Mouse (Mus musculus) limb, embryonic 15.5 days (tissue): ENCODE measurements around the gene Vps52. TPM values are rescaled to one million over a fixed set of nuclear protein-coding genes. Genes with fewer than 3 reads are reported as not detected.
A peak's percentile ranks its signal among the peaks of the same experiment; 100 is the strongest.

ENCODE experiments used
- ATAC-seq: fragments of 200-750 bp; cut with Nextera tagmentation; 2 replicates; pipeline ENCODE4 v1.8.0; 2017; ENCODE audit warnings: low read depth, moderate TSS enrichment; ENCODE audit not compliant: insufficient number of reproducible peaks, low FRiP score, low TSS enrichment
- H3K27ac ChIP-seq: fragments of 300-500 bp; sonication (generic); 2 replicates; pipeline ENCODE4 v1.5.1; 2015; ENCODE audit warnings: moderate library complexity, mild to moderate bottlenecking, inconsistent platforms
- H3K27me3 ChIP-seq: fragments of 300-500 bp; sonication (generic); 2 replicates; pipeline ENCODE4 v1.6.1; 2015; ENCODE audit warnings: inconsistent platforms
- H3K36me3 ChIP-seq: fragments of 300-500 bp; sonication (generic); 2 replicates; pipeline ENCODE4 v1.6.1; 2015; ENCODE audit warnings: inconsistent platforms
- H3K4me1 ChIP-seq: fragments of 300-500 bp; sonication (generic); 2 replicates; pipeline ENCODE4 v1.6.1; 2015; ENCODE audit warnings: inconsistent platforms
- H3K4me2 ChIP-seq: fragments of 300-500 bp; sonication (generic); 2 replicates; pipeline ENCODE4 v1.6.1; 2015; ENCODE audit warnings: mild to moderate bottlenecking, inconsistent platforms
- H3K4me3 ChIP-seq: fragments of 300-500 bp; sonication (generic); 2 replicates; pipeline ENCODE4 v1.5.1; 2015; ENCODE audit warnings: mild to moderate bottlenecking, inconsistent platforms
- H3K9ac ChIP-seq: fragments of 300-500 bp; sonication (generic); 2 replicates; pipeline ENCODE4 v1.6.1; 2015; ENCODE audit warnings: inconsistent platforms
- H3K9me3 ChIP-seq: fragments of 300-500 bp; sonication (generic); 2 replicates; pipeline ENCODE4 v1.6.1; 2016; ENCODE audit warnings: inconsistent platforms
- WGBS: fragments of 180-500 bp; shearing (Covaris S2); methylation state at CpG from one replicate; pipeline ENCODE4 v1.1.7; 2015; 5-methylcytosine and 5-hydroxymethylcytosine counted together
- polyA plus RNA-seq: library from polyadenylated mRNA; unstranded; fragments of >200 nt; fragmentation: Nextera tagmentation; extraction: Ambion mirVana; gene quantifications from 2 replicates; pipeline ENCODE4 v1.2.1, GENCODE M21; 2015

Vps52 gene
- polyA plus RNA-seq, 1 experiment from 2014 or later: 46.5 TPM

DNA sequence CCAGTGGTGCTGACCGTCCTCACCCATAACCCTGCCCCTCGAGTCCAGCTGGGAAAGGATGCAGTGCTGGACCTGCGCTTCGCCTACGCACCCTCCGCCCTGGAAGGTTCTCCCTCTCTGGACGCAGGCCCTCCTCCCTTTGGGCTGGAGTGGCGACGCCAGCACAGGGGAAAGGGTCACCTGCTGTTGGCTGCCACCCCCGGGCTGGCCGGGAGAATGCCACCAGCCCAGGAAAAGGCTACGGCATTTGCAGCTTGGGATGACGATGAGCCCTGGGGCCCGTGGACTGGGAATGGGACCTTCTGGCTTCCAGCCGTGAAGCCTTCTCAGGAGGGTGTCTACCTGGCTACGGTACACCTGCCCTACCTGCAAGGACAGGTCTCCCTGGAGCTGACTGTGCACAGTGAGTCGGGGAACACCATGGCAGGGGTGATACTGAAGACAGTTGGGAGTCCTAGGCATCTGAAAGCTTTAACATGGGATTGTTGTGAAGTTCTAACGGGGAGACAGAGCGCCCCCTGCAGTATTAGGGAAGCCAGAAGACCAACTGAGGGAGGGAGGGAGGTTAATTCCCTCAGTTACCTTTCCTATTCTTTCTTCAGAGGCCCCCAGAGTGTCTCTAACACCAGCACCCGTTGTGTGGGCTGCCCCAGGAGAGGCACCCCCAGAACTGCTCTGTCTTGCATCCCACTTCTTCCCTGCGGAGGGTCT is 30.1 kb upstream of the Vps52 start:
- Histone ChIP-seq H3K4me2 (no peak overlapping the region), H3K27ac (no peak overlapping the region), H3K36me3 (peaks cover 22% of the 10 kb centered on the region), H3K9ac (no peak overlapping the region), H3K4me1 (peaks cover 26% of the 10 kb centered on the region), H3K27me3 (no peaks in the 10 kb centered on the region), H3K9me3 (no peaks in the 10 kb centered on the region), H3K4me3 (no peak overlapping the region)
- WGBS: 82% methylated on average over 21 of the region's 21 CpGs
- no peak for ATAC-seq

DNA sequence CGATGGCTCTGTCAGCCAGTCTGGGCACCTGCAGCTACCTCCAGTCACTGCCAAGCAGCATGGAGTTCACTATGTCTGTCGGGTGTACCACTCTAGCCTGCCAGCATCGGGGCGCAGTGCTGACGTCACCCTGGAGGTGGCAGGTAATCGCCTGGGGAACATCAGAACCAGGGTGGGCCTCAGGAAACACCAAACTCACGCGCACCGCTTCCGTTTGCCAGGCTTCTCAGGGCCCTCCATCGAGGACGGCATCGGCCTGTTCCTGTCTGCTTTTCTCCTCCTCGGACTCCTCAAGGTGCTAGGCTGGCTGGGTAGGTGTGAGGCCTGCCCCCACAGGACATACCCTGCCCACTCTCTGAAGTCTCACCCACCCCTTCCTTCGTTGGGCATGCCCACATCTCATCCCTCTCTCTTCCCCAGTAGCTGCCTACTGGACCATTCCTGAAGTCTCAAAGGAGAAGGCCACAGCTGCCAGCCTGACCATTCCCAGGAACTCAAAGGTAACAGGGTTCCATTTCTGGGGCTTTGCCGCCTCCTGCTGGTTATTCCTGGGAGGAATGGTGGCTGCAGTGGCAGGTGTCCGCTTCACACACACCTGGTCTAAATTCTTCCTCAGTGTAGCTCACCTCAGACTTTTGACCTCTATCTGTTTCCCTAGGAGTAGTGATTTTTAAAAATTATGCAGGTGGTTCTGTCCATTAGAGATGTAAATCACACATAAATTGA is 29.2 kb upstream of the Vps52 start:
- Histone ChIP-seq H3K9me3 (no peaks in the 10 kb centered on the region), H3K4me3 (no peak overlapping the region), H3K36me3 (peaks cover 22% of the 10 kb centered on the region), H3K9ac (no peak overlapping the region), H3K4me2 (no peak overlapping the region), H3K4me1 (peaks cover 28% of the 10 kb centered on the region), H3K27ac (no peak overlapping the region), H3K27me3 (no peaks in the 10 kb centered on the region)
- WGBS: 76% methylated on average over 17 of the region's 17 CpGs
- no peak for ATAC-seq

DNA sequence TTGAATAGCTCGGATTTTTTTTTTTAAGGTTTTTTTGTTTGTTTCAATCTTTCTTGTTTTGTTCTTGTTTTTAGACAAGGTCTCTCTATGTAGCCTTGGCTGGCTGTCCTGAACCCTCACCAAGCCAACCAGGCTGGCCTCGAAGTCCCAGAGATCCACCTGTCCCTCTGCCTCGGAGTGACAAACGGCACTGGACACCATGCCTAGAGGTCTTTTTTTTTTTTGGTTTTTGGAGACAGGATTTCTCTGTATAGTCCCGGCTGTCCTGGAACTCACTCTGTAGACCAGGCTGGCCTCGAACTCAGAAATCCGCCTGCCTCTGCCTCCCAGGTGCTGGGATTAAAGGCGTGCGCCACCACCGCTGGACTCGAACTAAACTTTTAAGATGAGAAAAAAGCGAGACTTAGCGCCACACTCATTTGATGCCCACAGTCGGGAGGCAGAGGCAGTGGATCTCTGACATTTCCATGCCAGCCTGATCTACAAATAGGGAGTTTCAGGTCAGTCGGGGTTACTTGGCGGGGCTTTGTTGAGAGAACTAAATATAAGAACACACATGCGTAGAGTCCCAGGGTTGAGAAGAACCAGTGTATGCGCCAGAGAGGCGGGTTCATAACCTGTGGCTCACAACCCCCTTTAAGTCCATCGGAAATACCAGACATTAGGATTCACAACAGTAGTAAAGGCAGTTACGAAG is 27.2 kb upstream of the Vps52 start:
- ATAC-seq: no peak
- H3K36me3 ChIP-seq: peaks cover 38% of the 10 kb centered on the region
- peak overlapping the region; percentile 87 for H3K4me3 ChIP-seq
- H3K4me1 ChIP-seq: peaks cover 34% of the 10 kb centered on the region
- peak overlapping the region; percentile 63 for H3K9ac ChIP-seq
- H3K9me3 ChIP-seq: no peaks in the 10 kb centered on the region
- peak overlapping the region; percentile 97; the same call in 1 of the 2 replicates for H3K27ac ChIP-seq
- H3K27me3 ChIP-seq: no peaks in the 10 kb centered on the region
- WGBS: 61% methylated on average over 21 of the region's 21 CpGs
- peak overlapping the region; percentile 97 for H3K4me2 ChIP-seq

DNA sequence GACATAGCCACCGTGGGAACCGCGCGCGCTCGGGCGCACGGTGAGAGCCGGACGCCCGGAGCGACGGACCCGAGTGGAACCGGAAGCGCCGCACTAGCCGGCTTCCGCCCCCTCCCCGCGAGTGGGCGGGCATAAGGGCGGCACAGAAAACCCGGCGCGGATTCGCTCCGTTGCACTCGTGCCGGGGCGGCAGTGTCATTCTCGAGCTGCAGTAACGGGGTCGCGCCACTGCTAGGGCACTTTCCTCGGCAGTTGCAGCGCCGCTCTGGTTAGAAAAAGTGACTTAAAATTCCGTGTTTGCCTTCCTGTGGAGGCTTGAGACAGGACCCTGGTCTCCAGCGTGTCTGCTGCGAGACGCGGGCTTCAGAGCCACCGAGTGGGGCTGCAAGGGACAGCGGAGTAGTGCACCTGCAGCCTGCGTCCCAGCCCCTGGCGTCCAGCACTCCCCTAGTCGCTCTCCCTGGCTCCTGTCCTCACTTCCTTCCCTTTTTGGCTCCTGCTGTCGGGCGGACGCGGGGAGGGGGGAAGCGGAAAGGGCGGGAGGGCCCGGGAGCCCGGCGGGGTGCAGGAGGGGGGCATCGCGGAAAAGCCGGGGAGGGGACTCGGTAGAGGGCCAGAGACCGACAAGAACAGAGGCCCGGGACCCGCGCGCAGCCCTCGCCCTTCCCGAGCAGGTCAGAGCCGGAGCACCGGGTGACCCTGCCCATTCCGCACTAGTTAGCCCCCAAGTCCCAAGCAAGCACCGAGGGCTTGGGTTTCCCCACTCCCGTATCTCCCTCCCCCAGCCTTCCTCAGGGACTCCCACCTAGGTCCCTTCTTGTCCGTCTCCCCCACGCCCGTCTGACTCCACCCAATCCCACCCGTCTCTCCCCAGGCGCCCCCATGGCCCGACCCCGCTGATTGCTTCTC is 26.0 kb upstream of the Vps52 start, which contains the start of gene Rgl2:
TSS of gene Rgl2 (plus strand) at position 173 of the 909 bp plus-strand sequence.
- WGBS: under 1% methylated on average over 74 of the region's 80 CpGs
- ATAC-seq: peak; percentile 64
- H3K36me3 ChIP-seq: peaks cover 44% of the 10 kb centered on the region
- peak within 1 kb of the TSS; percentile 87 for H3K4me3 ChIP-seq
- peak within 1 kb of the TSS; percentile 97 for H3K4me2 ChIP-seq
- H3K27me3 ChIP-seq: no peaks in the 10 kb centered on the region
- H3K27ac ChIP-seq: peak within 1 kb of the TSS; percentile 97
- H3K9ac ChIP-seq: peak within 1 kb of the TSS; percentile 76
- no peaks in the 10 kb centered on the region for H3K9me3 ChIP-seq
- peaks cover 34% of the 10 kb centered on the region for H3K4me1 ChIP-seq

DNA sequence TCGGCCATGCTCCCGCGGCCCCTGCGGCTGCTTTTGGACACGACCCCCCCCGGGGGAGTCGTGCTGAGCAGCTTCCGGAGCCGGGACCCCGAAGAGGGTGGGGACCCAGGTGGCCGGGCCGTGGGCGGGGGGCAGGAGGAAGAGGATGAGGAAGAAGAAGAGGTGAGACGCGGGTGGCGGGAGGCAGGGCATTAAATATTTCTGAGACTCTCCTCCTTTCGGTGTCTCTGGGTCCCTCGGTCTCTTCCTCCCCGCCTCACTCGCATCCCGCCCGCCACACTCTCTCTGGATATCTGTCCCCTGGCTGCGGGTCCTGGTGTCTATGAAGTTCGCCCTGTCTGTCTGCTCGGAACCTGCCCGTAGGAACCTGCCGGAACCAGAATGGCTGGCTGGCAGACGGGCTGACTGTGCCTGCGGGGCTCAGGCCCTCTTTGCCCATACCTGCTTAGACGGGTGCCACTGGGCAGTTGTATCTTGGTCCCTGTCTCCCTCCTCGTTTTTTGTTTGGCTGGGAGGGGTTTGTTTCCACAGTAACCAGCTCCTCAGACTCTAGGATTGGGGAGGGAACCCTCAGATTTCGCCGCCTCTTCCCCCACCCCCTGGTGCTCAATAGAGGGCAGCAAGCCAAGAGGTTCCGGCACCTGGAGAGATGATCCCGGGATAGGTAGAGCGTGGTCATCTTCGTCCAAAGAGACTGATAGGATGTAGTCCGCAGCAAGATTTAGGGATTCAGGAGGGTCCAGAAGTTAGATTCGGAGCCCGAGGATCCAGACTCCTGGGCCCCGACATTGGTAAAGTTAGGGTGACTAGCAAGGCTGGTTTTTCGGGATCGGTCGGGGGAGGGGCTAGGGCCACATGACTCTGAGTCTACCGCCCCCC is 25.1 kb upstream of the Vps52 start:
- Histone ChIP-seq H3K4me1 (peaks cover 32% of the 10 kb centered on the region), H3K4me2 (peak overlapping the region; percentile 97), H3K4me3 (peak overlapping the region; percentile 87), H3K27ac (peak overlapping the region; percentile 97), H3K27me3 (no peaks in the 10 kb centered on the region), H3K9me3 (no peaks in the 10 kb centered on the region), H3K36me3 (peaks cover 48% of the 10 kb centered on the region), H3K9ac (peak overlapping the region; percentile 76)
- under 1% methylated on average over 45 of the region's 45 CpGs for WGBS
- no peak for ATAC-seq

DNA sequence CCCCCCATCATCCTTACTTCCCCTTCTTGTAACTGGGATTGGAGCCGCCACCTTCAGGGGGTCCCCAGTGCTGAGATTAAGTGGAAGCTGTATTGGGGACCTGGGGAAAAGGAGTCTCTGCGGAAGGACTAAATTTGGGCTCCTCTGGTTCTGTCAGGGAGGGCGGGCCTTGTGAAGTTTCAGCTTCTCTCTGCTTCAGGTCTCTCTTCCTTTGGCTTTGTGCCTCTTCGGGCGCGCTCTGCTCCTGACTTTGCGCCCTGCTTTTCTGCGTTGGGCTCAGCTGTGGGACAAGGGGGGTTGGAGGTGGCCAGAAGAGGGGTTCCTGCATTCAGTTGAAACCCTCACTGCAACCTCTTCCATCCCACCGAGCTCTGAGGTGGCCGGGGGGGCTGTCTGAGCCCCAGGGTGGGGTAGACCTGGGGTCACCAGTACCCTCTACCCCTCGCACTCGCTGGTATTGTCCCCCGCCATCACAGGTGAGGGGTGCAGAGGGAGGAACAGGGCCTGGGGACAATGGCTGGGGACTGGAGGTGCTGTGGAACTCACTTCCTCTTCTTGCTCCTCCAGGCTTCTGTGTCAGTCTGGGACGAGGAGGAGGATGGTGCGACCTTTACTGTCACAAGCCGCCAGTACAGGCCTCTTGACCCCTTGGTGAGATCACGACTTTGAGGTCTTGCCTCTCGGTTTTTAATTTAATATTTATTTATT is 24.3 kb upstream of the Vps52 start:
- H3K4me2 ChIP-seq: peak overlapping the region; percentile 97
- ATAC-seq: no peak
- H3K9me3 ChIP-seq: no peaks in the 10 kb centered on the region
- peak overlapping the region; percentile 97 for H3K27ac ChIP-seq
- H3K4me1 ChIP-seq: peaks cover 32% of the 10 kb centered on the region
- peak overlapping the region; percentile 87 for H3K4me3 ChIP-seq
- 32% methylated on average over 18 of the region's 18 CpGs for WGBS
- H3K27me3 ChIP-seq: no peaks in the 10 kb centered on the region
- peak overlapping the region; percentile 76 for H3K9ac ChIP-seq
- H3K36me3 ChIP-seq: peaks cover 48% of the 10 kb centered on the region

DNA sequence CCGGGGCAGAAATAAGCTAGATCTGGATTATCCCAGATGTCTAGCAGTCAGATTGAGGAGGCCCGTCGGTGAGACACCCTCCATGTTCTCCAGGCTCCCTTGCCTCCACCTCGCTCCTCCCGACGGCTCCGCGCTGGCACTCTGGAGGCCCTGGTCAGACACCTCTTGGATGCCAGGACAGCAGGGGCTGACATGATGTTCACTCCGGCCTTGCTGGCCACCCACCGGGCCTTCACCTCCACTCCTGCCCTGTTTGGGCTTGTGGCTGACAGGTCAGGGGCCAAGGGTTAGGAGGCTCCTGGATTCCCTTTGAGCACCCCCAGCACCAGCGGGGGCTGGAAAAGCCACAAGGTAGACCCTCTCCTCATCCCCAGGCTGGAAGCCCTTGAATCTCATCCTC is 23.7 kb upstream of the Vps52 start:
- no peaks in the 10 kb centered on the region for H3K9me3 ChIP-seq
- WGBS: 92% methylated on average over 11 of the region's 11 CpGs
- H3K4me1 ChIP-seq: peaks cover 32% of the 10 kb centered on the region
- no peak overlapping the region for H3K4me3 ChIP-seq
- H3K27me3 ChIP-seq: no peaks in the 10 kb centered on the region
- no peak overlapping the region for H3K9ac ChIP-seq
- H3K4me2 ChIP-seq: no peak overlapping the region
- peaks cover 52% of the 10 kb centered on the region for H3K36me3 ChIP-seq
- H3K27ac ChIP-seq: no peak overlapping the region
- no peak for ATAC-seq

DNA sequence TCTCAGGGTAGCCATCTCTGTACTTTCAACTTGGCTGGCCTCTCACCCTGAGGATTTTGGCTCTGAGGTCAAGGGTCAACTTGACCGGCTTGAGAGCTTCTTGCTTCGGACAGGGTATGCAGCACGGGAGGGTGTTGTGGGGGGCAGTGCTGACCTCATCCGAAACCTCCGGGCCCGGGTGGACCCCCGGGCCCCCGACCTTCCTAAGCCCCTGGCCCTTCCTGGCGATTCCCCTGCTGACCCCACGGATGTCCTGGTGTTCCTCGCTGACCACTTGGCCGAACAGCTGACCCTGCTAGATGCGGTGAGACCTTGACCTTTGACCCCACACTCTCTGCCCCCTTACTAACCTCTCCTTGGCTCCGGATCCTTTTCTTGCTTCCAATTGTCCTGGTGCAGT is 23.2 kb upstream of the Vps52 start:
- Histone ChIP-seq H3K4me1 (peaks cover 32% of the 10 kb centered on the region), H3K4me3 (no peak overlapping the region), H3K27me3 (no peaks in the 10 kb centered on the region), H3K27ac (no peak overlapping the region), H3K36me3 (peaks cover 53% of the 10 kb centered on the region), H3K9me3 (no peaks in the 10 kb centered on the region), H3K9ac (no peak overlapping the region), H3K4me2 (no peak overlapping the region)
- no peak for ATAC-seq
- WGBS: 89% methylated on average over 14 of the region's 14 CpGs

DNA sequence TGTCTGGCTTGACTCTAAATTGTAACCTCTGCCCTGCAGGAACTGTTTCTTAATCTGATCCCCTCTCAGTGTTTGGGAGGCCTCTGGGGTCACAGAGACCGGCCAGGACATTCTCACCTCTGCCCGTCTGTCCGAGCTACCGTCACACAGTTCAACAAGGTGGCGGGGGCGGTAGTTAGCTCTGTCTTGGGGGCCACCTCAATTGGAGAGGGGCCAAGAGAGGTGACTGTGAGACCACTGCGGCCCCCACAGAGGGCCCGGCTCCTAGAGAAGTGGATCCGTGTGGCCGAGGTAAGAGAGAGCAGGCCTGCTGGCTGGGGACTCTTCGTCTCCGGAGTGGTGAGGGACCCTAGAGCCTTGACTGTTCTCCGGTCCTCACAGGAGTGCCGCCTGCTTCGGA is 22.6 kb upstream of the Vps52 start:
- Histone ChIP-seq H3K27ac (no peak overlapping the region), H3K4me3 (no peak overlapping the region), H3K9ac (no peak overlapping the region), H3K36me3 (peaks cover 52% of the 10 kb centered on the region), H3K4me2 (no peak overlapping the region), H3K4me1 (peaks cover 30% of the 10 kb centered on the region), H3K27me3 (no peaks in the 10 kb centered on the region), H3K9me3 (no peaks in the 10 kb centered on the region)
- WGBS: 93% methylated on average over 15 of the region's 15 CpGs
- no peak for ATAC-seq

DNA sequence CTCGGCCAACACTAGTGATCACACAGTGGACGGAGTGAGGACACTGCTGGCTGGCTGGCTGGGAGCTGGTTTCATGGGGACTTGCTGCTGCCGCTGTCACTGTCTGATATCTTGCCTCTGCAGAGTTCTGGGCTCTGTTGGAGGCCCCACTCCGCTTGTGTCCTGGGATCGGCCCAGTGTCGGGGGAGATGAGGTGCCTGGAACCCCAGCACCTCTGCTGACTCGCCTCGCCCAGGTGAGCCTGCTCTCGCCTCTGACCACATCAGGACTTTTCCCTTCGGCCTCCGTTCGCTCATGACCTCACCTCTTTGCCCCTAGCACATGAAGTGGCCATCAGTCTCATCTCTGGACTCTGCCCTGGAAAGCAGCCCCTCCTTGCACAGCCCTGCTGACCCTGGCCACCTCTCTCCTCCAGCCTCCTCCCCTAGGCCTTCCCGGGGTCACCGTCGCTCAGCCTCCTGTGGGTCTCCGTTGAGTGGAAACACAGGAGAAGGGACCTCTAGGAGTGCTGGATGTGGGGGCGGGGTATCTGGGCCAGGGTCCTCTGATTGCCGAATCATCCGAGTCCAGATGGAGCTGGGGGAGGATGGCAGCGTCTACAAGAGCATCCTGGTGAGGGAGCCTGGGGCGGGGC is 20.1 kb upstream of the Vps52 start:
- Histone ChIP-seq H3K9me3 (no peaks in the 10 kb centered on the region), H3K36me3 (peaks cover 59% of the 10 kb centered on the region), H3K4me2 (no peak overlapping the region), H3K4me3 (no peak overlapping the region), H3K27me3 (no peaks in the 10 kb centered on the region), H3K27ac (no peak overlapping the region), H3K9ac (no peak overlapping the region), H3K4me1 (peaks cover 27% of the 10 kb centered on the region)
- ATAC-seq: no peak
- 89% methylated on average over 21 of the region's 21 CpGs for WGBS
